Mouse (Mus musculus): Measurements from ENCODE around the gene Cblc. TPM values are rescaled to one million over a fixed set of nuclear protein-coding genes. Genes with fewer than 3 reads are reported as not detected.

The Cblc gene
- polyA plus RNA-seq, 1 experiment, result not detected

DNA sequence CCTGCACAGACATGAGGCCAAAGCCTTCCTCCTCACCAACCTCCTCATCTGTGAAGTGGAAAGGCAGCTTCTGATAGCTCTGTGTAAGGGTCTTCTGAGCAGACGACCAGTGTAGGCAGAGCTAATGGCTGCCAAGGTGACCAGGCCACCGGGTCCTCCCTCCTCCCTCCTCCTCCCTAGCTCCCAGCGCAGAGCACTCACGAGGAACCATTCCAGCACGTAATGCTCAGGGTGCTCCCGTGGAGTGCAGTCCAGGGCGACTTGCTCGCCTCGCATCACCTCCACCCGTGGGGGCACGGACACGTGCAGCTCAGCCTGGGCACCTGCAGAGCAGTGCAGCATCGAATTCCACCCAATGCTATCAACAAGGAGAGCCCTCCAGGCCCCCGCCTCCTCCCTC lies 28.4 kb downstream of the Cblc start:
- peaks cover 9% of the 10 kb centered on the region for H3K27me3 ChIP-seq (ENCODE audit: control insufficient read depth, insufficient read depth, insufficient read length)
- no peak overlapping the region for H3K4me3 ChIP-seq (ENCODE audit: insufficient read depth, poor library complexity, severe bottlenecking)
- no peaks in the 10 kb centered on the region for H3K79me3 ChIP-seq (ENCODE audit: low read depth)
- H3K36me3 ChIP-seq (ENCODE audit: control insufficient read depth, insufficient read depth), result no peaks in the 10 kb centered on the region
- no peak for TF ChIP-seq CTCF (IDR thresholded peaks at IDR 0.05; ENCODE audit: control insufficient read depth, insufficient read depth, insufficient read length)
- no peak for TF ChIP-seq USF1 (IDR thresholded peaks at IDR 0.05; ENCODE audit: low read depth)
- no peak for TF ChIP-seq MYOD1 (IDR thresholded peaks at IDR 0.05; ENCODE audit: control insufficient read depth, insufficient read length, low read depth)
- no peak overlapping the region for H3ac ChIP-seq (ENCODE audit: control insufficient read depth, insufficient read length, low read depth)
- no peaks in the 10 kb centered on the region for H3K79me2 ChIP-seq (ENCODE audit: control insufficient read depth, insufficient read depth)

GRCm38 (mm10) chr7:19764581-19764980 lies 32.0 kb downstream of the Cblc start:
- peaks cover 13% of the 10 kb centered on the region for H3K27me3 ChIP-seq (ENCODE audit: control insufficient read depth, insufficient read depth, insufficient read length)
- no peaks in the 10 kb centered on the region for H3K79me2 ChIP-seq (ENCODE audit: control insufficient read depth, insufficient read depth)
- TF ChIP-seq MYOG (IDR thresholded peaks at IDR 0.05; ENCODE audit: control insufficient read depth, extremely low read depth, insufficient read length), result no peak
- TF ChIP-seq FOSL1 (IDR thresholded peaks at IDR 0.05; ENCODE audit: insufficient read depth, low read length, poor library complexity, severe bottlenecking), result no peak
- no peak for TF ChIP-seq MYOD1 (IDR thresholded peaks at IDR 0.05; ENCODE audit: control insufficient read depth, insufficient read length, low read depth)
- no peak for TF ChIP-seq MAX (IDR thresholded peaks at IDR 0.05)
- no peak for TF ChIP-seq CEBPB (IDR thresholded peaks at IDR 0.05; ENCODE audit: low read depth)
- TF ChIP-seq USF1 (IDR thresholded peaks at IDR 0.05; ENCODE audit: low read depth), result no peak
- H3K36me3 ChIP-seq (ENCODE audit: control insufficient read depth, insufficient read depth), result no peaks in the 10 kb centered on the region
- H3ac ChIP-seq (ENCODE audit: control insufficient read depth, insufficient read length, low read depth), result no peak overlapping the region
- no peaks in the 10 kb centered on the region for H3K79me3 ChIP-seq (ENCODE audit: low read depth)
- no peak overlapping the region for H3K4me3 ChIP-seq (ENCODE audit: insufficient read depth, poor library complexity, severe bottlenecking)

DNA sequence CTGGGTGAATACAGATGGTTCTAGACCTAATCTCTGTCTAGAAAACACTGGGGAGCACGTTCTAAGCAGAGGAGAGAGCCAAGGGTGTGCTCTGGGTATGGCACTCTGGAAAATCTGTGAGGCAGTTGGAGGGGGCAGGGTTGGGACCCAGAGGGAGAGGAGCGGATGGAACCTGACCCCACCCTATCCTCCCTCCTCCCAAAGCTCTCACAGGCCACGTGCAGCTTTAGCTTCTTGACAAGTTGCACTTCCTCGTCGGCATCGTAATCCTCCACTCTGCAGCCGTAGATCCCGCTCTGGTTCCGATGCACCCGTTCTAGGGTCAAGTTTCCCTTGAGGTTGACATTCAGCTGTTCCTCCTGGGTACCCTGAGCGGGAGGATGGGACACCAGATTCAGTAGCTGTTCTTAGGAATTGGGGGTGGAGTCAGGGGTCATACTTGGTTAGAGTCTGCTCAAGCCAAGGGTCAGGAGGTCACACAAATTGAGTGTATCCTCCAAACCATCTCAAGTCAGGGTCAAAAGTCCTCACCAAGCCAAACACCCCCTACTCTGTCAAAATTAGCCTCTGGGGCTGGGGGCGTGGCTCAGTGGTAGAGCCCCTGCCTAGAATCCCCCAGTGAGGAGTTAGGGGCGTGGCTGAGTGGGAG lies 32.7 kb downstream of the Cblc start:
- Histone ChIP-seq H3K4me3 (ENCODE audit: insufficient read depth, poor library complexity, severe bottlenecking) (no peak overlapping the region), H3K79me2 (ENCODE audit: control insufficient read depth, insufficient read depth) (no peaks in the 10 kb centered on the region), H3K36me3 (ENCODE audit: control insufficient read depth, insufficient read depth) (no peaks in the 10 kb centered on the region), H3K79me3 (ENCODE audit: low read depth) (no peaks in the 10 kb centered on the region), H3K27me3 (ENCODE audit: control insufficient read depth, insufficient read depth, insufficient read length) (peaks cover 13% of the 10 kb centered on the region), H3ac (ENCODE audit: control insufficient read depth, insufficient read length, low read depth) (no peak overlapping the region)
- no peak for TF ChIP-seq CEBPB (IDR thresholded peaks at IDR 0.05; ENCODE audit: low read depth)
- TF ChIP-seq FOSL1 (IDR thresholded peaks at IDR 0.05; ENCODE audit: insufficient read depth, low read length, poor library complexity, severe bottlenecking), result no peak
- TF ChIP-seq MYOD1 (IDR thresholded peaks at IDR 0.05; ENCODE audit: control insufficient read depth, insufficient read length, low read depth), result no peak
- TF ChIP-seq MYOG (IDR thresholded peaks at IDR 0.05; ENCODE audit: control insufficient read depth, extremely low read depth, insufficient read length), result no peak
- no peak for TF ChIP-seq MAX (IDR thresholded peaks at IDR 0.05)
- TF ChIP-seq CTCF (IDR thresholded peaks at IDR 0.05; ENCODE audit: control insufficient read depth, insufficient read depth, insufficient read length), result no peak
- TF ChIP-seq USF1 (IDR thresholded peaks at IDR 0.05; ENCODE audit: low read depth), result no peak

DNA sequence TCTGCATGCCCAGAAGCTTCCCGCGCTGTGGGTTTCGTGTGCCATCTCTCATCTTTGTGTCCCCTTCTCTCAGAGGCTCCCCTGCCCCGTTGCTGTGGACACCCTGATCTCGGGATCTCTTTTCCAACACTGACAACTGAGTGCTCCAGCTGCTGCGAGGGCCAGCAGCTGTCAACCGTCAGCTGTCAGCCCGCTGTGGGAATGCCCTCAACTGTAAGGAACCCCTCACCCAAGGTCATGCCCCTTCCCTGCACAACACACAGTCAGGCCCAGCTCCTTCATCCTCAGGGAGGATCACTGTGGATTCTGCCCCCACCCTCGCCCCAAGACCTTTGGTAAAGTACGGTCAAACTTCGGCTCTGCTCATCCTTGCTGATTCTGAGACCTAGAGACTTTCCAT lies 34.3 kb downstream of the Cblc start:
- H3ac ChIP-seq (ENCODE audit: control insufficient read depth, insufficient read length, low read depth), result no peak overlapping the region
- H3K79me3 ChIP-seq (ENCODE audit: low read depth), result no peaks in the 10 kb centered on the region
- H3K36me3 ChIP-seq (ENCODE audit: control insufficient read depth, insufficient read depth), result no peaks in the 10 kb centered on the region
- H3K4me3 ChIP-seq (ENCODE audit: insufficient read depth, poor library complexity, severe bottlenecking), result no peak overlapping the region
- TF ChIP-seq MYOG (IDR thresholded peaks at IDR 0.05; ENCODE audit: control insufficient read depth, extremely low read depth, insufficient read length) (no peak), MYOD1 (IDR thresholded peaks at IDR 0.05; ENCODE audit: control insufficient read depth, insufficient read length, low read depth) (no peak), MAX (IDR thresholded peaks at IDR 0.05) (no peak), USF1 (IDR thresholded peaks at IDR 0.05; ENCODE audit: low read depth) (no peak), CEBPB (IDR thresholded peaks at IDR 0.05; ENCODE audit: low read depth) (no peak), CTCF (IDR thresholded peaks at IDR 0.05; ENCODE audit: control insufficient read depth, insufficient read depth, insufficient read length) (no peak), FOSL1 (IDR thresholded peaks at IDR 0.05; ENCODE audit: insufficient read depth, low read length, poor library complexity, severe bottlenecking) (no peak)
- no peaks in the 10 kb centered on the region for H3K79me2 ChIP-seq (ENCODE audit: control insufficient read depth, insufficient read depth)
- H3K27me3 ChIP-seq (ENCODE audit: control insufficient read depth, insufficient read depth, insufficient read length), result peaks cover 8% of the 10 kb centered on the region

DNA sequence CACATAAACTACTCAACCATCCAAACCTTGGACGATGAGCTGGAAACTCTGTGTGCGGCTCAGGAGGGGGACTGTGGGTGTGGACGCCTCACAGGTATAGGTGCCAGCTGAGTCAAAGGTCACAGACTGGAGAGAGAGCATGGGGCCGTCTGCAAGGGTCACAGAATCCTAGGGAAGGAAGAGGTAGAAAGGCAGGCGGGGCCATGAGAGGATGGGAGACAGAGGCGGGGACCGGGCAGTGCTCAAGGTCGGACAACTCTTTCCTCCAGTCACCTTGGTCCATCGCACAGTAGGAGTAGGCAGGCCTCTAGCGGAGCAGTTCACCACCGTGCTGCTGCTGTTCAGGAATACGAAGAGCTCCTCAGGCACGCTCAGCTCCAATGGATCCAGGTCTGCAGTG lies 36.6 kb downstream of the Cblc start:
- Histone ChIP-seq H3K79me3 (ENCODE audit: low read depth) (no peaks in the 10 kb centered on the region), H3K36me3 (ENCODE audit: control insufficient read depth, insufficient read depth) (no peaks in the 10 kb centered on the region), H3K79me2 (ENCODE audit: control insufficient read depth, insufficient read depth) (no peaks in the 10 kb centered on the region), H3K27me3 (ENCODE audit: control insufficient read depth, insufficient read depth, insufficient read length) (peaks cover 4% of the 10 kb centered on the region), H3ac (ENCODE audit: control insufficient read depth, insufficient read length, low read depth) (no peak overlapping the region), H3K4me3 (ENCODE audit: insufficient read depth, poor library complexity, severe bottlenecking) (no peak overlapping the region)
- TF ChIP-seq CEBPB (IDR thresholded peaks at IDR 0.05; ENCODE audit: low read depth), result no peak
- no peak for TF ChIP-seq CTCF (IDR thresholded peaks at IDR 0.05; ENCODE audit: control insufficient read depth, insufficient read depth, insufficient read length)
- no peak for TF ChIP-seq FOSL1 (IDR thresholded peaks at IDR 0.05; ENCODE audit: insufficient read depth, low read length, poor library complexity, severe bottlenecking)
- TF ChIP-seq MYOD1 (IDR thresholded peaks at IDR 0.05; ENCODE audit: control insufficient read depth, insufficient read length, low read depth), result no peak
- no peak for TF ChIP-seq MYOG (IDR thresholded peaks at IDR 0.05; ENCODE audit: control insufficient read depth, extremely low read depth, insufficient read length)
- TF ChIP-seq MAX (IDR thresholded peaks at IDR 0.05), result no peak
- no peak for TF ChIP-seq USF1 (IDR thresholded peaks at IDR 0.05; ENCODE audit: low read depth)

- TF ChIP-seq MYOD1 (IDR thresholded peaks at IDR 0.05; ENCODE audit: control insufficient read depth, insufficient read length, low read depth), result no peak
- no peak for TF ChIP-seq FOSL1 (IDR thresholded peaks at IDR 0.05; ENCODE audit: insufficient read depth, low read length, poor library complexity, severe bottlenecking)
- TF ChIP-seq CTCF (IDR thresholded peaks at IDR 0.05; ENCODE audit: control insufficient read depth, insufficient read depth, insufficient read length), result no peak
- no peak for TF ChIP-seq MYOG (IDR thresholded peaks at IDR 0.05; ENCODE audit: control insufficient read depth, extremely low read depth, insufficient read length)
- TF ChIP-seq CEBPB (IDR thresholded peaks at IDR 0.05; ENCODE audit: low read depth), result no peak
- no peak for TF ChIP-seq USF1 (IDR thresholded peaks at IDR 0.05; ENCODE audit: low read depth)
- TF ChIP-seq MAX (IDR thresholded peaks at IDR 0.05), result no peak
- no peaks in the 10 kb centered on the region for H3K79me3 ChIP-seq (ENCODE audit: low read depth)
- no peaks in the 10 kb centered on the region for H3K36me3 ChIP-seq (ENCODE audit: control insufficient read depth, insufficient read depth)
- H3K4me3 ChIP-seq (ENCODE audit: insufficient read depth, poor library complexity, severe bottlenecking), result no peak overlapping the region
- H3ac ChIP-seq (ENCODE audit: control insufficient read depth, insufficient read length, low read depth), result no peak overlapping the region
- peaks cover 4% of the 10 kb centered on the region for H3K27me3 ChIP-seq (ENCODE audit: control insufficient read depth, insufficient read depth, insufficient read length)
- no peaks in the 10 kb centered on the region for H3K79me2 ChIP-seq (ENCODE audit: control insufficient read depth, insufficient read depth)
Observed at GRCm38 (mm10) chr7:19758623-19759022, 38.0 kb downstream of the Cblc start.

Data from C2C12 (cell line).